Mouse (Mus musculus): ENCODE measurements around the gene Gm20388. TPM values are rescaled to one million over a fixed set of nuclear protein-coding genes. Genes with fewer than 3 reads are reported as not detected.

The Gm20388 gene
- polyA plus RNA-seq, 1 experiment from 2014 or later, result 8.3 TPM

- Histone ChIP-seq H3K27me3 (replicated peaks; ENCODE audit: control insufficient read depth, insufficient read depth, low read length) (no peaks in the 10 kb centered on the region), H3K36me3 (ENCODE audit: control insufficient read depth, insufficient read depth, low read length) (no peaks in the 10 kb centered on the region), H3K9me3 (ENCODE audit: control insufficient read depth, low read length) (no peaks in the 10 kb centered on the region), H3K4me1 (replicated peaks; ENCODE audit: control insufficient read depth, insufficient read depth, low read length) (no peaks in the 10 kb centered on the region), H3K9ac (ENCODE audit: low read length) (no peak overlapping the region), H3K27ac (ENCODE audit: low read depth) (no peak overlapping the region), H3K4me2 (ENCODE audit: low read length) (no peak overlapping the region), H3K4me3 (ENCODE audit: low read depth, low read length) (no peak overlapping the region)
- ATAC-seq (replicated peaks; ENCODE audit: low FRiP score, low TSS enrichment, low read depth) (no peak), DNase-seq (ENCODE audit: low spot score) (no peak)
- WGBS, result 91% methylated on average over 19 of the region's 19 CpGs
Observed at GRCm38 (mm10) chr8:124384336-124384735, 4473.7 kb downstream of the Gm20388 start.

GRCm38 (mm10) chr8:124386225-124386899, 4475.7 kb downstream of the Gm20388 start:
- WGBS, result 76% methylated on average over 23 of the region's 23 CpGs
- H3K27ac ChIP-seq (ENCODE audit: low read depth), result no peak overlapping the region
- ATAC-seq (replicated peaks; ENCODE audit: low FRiP score, low TSS enrichment, low read depth), result no peak

GRCm38 (mm10) chr8:124389495-124389894, 4478.9 kb downstream of the Gm20388 start:
- H3K4me2 ChIP-seq (ENCODE audit: low read length), result no peak overlapping the region
- 86% methylated on average over 11 of the region's 11 CpGs for whole genome bisulfite sequencing

More at GRCm38 (mm10) chr8:124386225-124386899, 4475.7 kb downstream of the Gm20388 start:
- Histone ChIP-seq H3K4me1 (replicated peaks; ENCODE audit: control insufficient read depth, insufficient read depth, low read length) (no peaks in the 10 kb centered on the region), H3K4me2 (ENCODE audit: low read length) (no peak overlapping the region), H3K9me3 (ENCODE audit: control insufficient read depth, low read length) (no peaks in the 10 kb centered on the region), H3K27me3 (replicated peaks; ENCODE audit: control insufficient read depth, insufficient read depth, low read length) (no peaks in the 10 kb centered on the region), H3K9ac (ENCODE audit: low read length) (no peak overlapping the region), H3K36me3 (ENCODE audit: control insufficient read depth, insufficient read depth, low read length) (no peaks in the 10 kb centered on the region), H3K4me3 (ENCODE audit: low read depth, low read length) (no peak overlapping the region)
- no peak for DNase-seq (ENCODE audit: low spot score)

GRCm38 (mm10) chr8:124391191-124391590, 4480.6 kb downstream of the Gm20388 start:
- Histone ChIP-seq H3K4me3 (ENCODE audit: low read depth, low read length) (no peak overlapping the region), H3K4me1 (replicated peaks; ENCODE audit: control insufficient read depth, insufficient read depth, low read length) (peaks cover 26% of the 10 kb centered on the region), H3K4me2 (ENCODE audit: low read length) (no peak overlapping the region), H3K27ac (ENCODE audit: low read depth) (peak overlapping the region; percentile 91; the same call in 1 of the 2 replicates), H3K9me3 (ENCODE audit: control insufficient read depth, low read length) (no peaks in the 10 kb centered on the region), H3K36me3 (ENCODE audit: control insufficient read depth, insufficient read depth, low read length) (no peaks in the 10 kb centered on the region), H3K27me3 (replicated peaks; ENCODE audit: control insufficient read depth, insufficient read depth, low read length) (no peaks in the 10 kb centered on the region), H3K9ac (ENCODE audit: low read length) (no peak overlapping the region)
- WGBS, result 88% methylated on average over 7 of the region's 7 CpGs
- ATAC-seq (replicated peaks; ENCODE audit: low FRiP score, low TSS enrichment, low read depth) (no peak), DNase-seq (ENCODE audit: low spot score) (no peak)

More at GRCm38 (mm10) chr8:124389495-124389894, 4478.9 kb downstream of the Gm20388 start:
- Histone ChIP-seq H3K4me3 (ENCODE audit: low read depth, low read length) (no peak overlapping the region), H3K9me3 (ENCODE audit: control insufficient read depth, low read length) (no peaks in the 10 kb centered on the region), H3K36me3 (ENCODE audit: control insufficient read depth, insufficient read depth, low read length) (no peaks in the 10 kb centered on the region), H3K4me1 (replicated peaks; ENCODE audit: control insufficient read depth, insufficient read depth, low read length) (peaks cover 19% of the 10 kb centered on the region), H3K27ac (ENCODE audit: low read depth) (no peak overlapping the region), H3K27me3 (replicated peaks; ENCODE audit: control insufficient read depth, insufficient read depth, low read length) (no peaks in the 10 kb centered on the region), H3K9ac (ENCODE audit: low read length) (no peak overlapping the region)
- DNase-seq (ENCODE audit: low spot score) (no peak), ATAC-seq (replicated peaks; ENCODE audit: low FRiP score, low TSS enrichment, low read depth) (no peak)

- Histone ChIP-seq H3K4me1 (replicated peaks; ENCODE audit: control insufficient read depth, insufficient read depth, low read length) (peaks cover 28% of the 10 kb centered on the region), H3K9ac (ENCODE audit: low read length) (no peak overlapping the region), H3K36me3 (ENCODE audit: control insufficient read depth, insufficient read depth, low read length) (no peaks in the 10 kb centered on the region), H3K27ac (ENCODE audit: low read depth) (peak overlapping the region; percentile 91), H3K4me3 (ENCODE audit: low read depth, low read length) (no peak overlapping the region), H3K27me3 (replicated peaks; ENCODE audit: control insufficient read depth, insufficient read depth, low read length) (no peaks in the 10 kb centered on the region), H3K9me3 (ENCODE audit: control insufficient read depth, low read length) (no peaks in the 10 kb centered on the region), H3K4me2 (ENCODE audit: low read length) (peak overlapping the region; percentile 12; the same call in 1 of the 2 replicates)
- ATAC-seq (replicated peaks; ENCODE audit: low FRiP score, low TSS enrichment, low read depth) (peak; percentile 74), DNase-seq (ENCODE audit: low spot score) (no peak)
- 31% methylated on average over 10 of the region's 10 CpGs for WGBS
Observed at GRCm38 (mm10) chr8:124392271-124393012, 4481.8 kb downstream of the Gm20388 start.

GRCm38 (mm10) chr8:124393013-124393412, 4482.4 kb downstream of the Gm20388 start:
- Histone ChIP-seq H3K9ac (ENCODE audit: low read length) (no peak overlapping the region), H3K27ac (ENCODE audit: low read depth) (peak overlapping the region; percentile 91), H3K4me3 (ENCODE audit: low read depth, low read length) (no peak overlapping the region), H3K36me3 (ENCODE audit: control insufficient read depth, insufficient read depth, low read length) (no peaks in the 10 kb centered on the region), H3K27me3 (replicated peaks; ENCODE audit: control insufficient read depth, insufficient read depth, low read length) (no peaks in the 10 kb centered on the region), H3K9me3 (ENCODE audit: control insufficient read depth, low read length) (no peaks in the 10 kb centered on the region), H3K4me1 (replicated peaks; ENCODE audit: control insufficient read depth, insufficient read depth, low read length) (peaks cover 33% of the 10 kb centered on the region), H3K4me2 (ENCODE audit: low read length) (0 out of 2 replicates have a peak overlapping the region, but pooled peaks have one; percentile 5)
- no peak for DNase-seq (ENCODE audit: low spot score)
- no peak; the same call in 1 of the 2 replicates for ATAC-seq (replicated peaks; ENCODE audit: low FRiP score, low TSS enrichment, low read depth)
- WGBS, result 64% methylated on average over 5 of the region's 5 CpGs

- 84% methylated on average over 4 of the region's 4 CpGs for WGBS
- Histone ChIP-seq H3K4me3 (ENCODE audit: low read depth, low read length) (no peak overlapping the region), H3K4me1 (replicated peaks; ENCODE audit: control insufficient read depth, insufficient read depth, low read length) (peaks cover 34% of the 10 kb centered on the region), H3K27ac (ENCODE audit: low read depth) (peak overlapping the region; percentile 91), H3K9ac (ENCODE audit: low read length) (no peak overlapping the region), H3K36me3 (ENCODE audit: control insufficient read depth, insufficient read depth, low read length) (no peaks in the 10 kb centered on the region), H3K27me3 (replicated peaks; ENCODE audit: control insufficient read depth, insufficient read depth, low read length) (no peaks in the 10 kb centered on the region), H3K9me3 (ENCODE audit: control insufficient read depth, low read length) (no peaks in the 10 kb centered on the region), H3K4me2 (ENCODE audit: low read length) (no peak overlapping the region)
- DNase-seq (ENCODE audit: low spot score) (no peak), ATAC-seq (replicated peaks; ENCODE audit: low FRiP score, low TSS enrichment, low read depth) (no peak)
Observed at GRCm38 (mm10) chr8:124393927-124394326, 4483.3 kb downstream of the Gm20388 start.

- Histone ChIP-seq H3K9me3 (ENCODE audit: control insufficient read depth, low read length) (no peaks in the 10 kb centered on the region), H3K27ac (ENCODE audit: low read depth) (peak overlapping the region; percentile 70), H3K4me3 (ENCODE audit: low read depth, low read length) (no peak overlapping the region), H3K36me3 (ENCODE audit: control insufficient read depth, insufficient read depth, low read length) (no peaks in the 10 kb centered on the region), H3K27me3 (replicated peaks; ENCODE audit: control insufficient read depth, insufficient read depth, low read length) (no peaks in the 10 kb centered on the region), H3K4me2 (ENCODE audit: low read length) (0 out of 2 replicates have a peak overlapping the region, but pooled peaks have one; percentile 16), H3K4me1 (replicated peaks; ENCODE audit: control insufficient read depth, insufficient read depth, low read length) (peaks cover 34% of the 10 kb centered on the region), H3K9ac (ENCODE audit: low read length) (no peak overlapping the region)
- 52% methylated on average over 7 of the region's 7 CpGs for WGBS
- DNase-seq (ENCODE audit: low spot score), result no peak
- ATAC-seq (replicated peaks; ENCODE audit: low FRiP score, low TSS enrichment, low read depth), result no peak
Observed at GRCm38 (mm10) chr8:124394951-124395350, 4484.3 kb downstream of the Gm20388 start.
